Mouse (Mus musculus) intestine, embryonic 16.5 days (tissue): ENCODE measurements around the gene Serp1. TPM values are rescaled to one million over a fixed set of nuclear protein-coding genes. Genes with fewer than 3 reads are reported as not detected.

Source experiments
- ATAC-seq: fragments of 200-750 bp; cut with Nextera tagmentation; 2 replicates; pipeline ENCODE4 v1.8.0; 2017; ENCODE audit warnings: moderate TSS enrichment, moderate library complexity
- H3K27ac ChIP-seq: fragments of 300-500 bp; sonication (generic); 2 replicates; pipeline ENCODE4 v1.5.1; 2014; ENCODE audit warnings: mild to moderate bottlenecking, low read length
- H3K27me3 ChIP-seq: fragments of 300-500 bp; sonication (generic); replicated peaks from 2 replicates; pipeline ENCODE4 v1.6.1; 2014; ENCODE audit warnings: low read length, control low read depth, mixed read lengths; ENCODE audit not compliant: control insufficient read depth, insufficient read depth
- H3K36me3 ChIP-seq: fragments of 300-500 bp; sonication (generic); 2 replicates; pipeline ENCODE4 v1.6.1; 2014; ENCODE audit warnings: low read length, control low read depth; ENCODE audit not compliant: control insufficient read depth, insufficient read depth
- H3K4me1 ChIP-seq: fragments of 300-500 bp; sonication (generic); 2 replicates; pipeline ENCODE4 v1.6.1; 2014; ENCODE audit warnings: low read length, control low read depth, mixed read lengths; ENCODE audit not compliant: control insufficient read depth, insufficient read depth
- H3K4me2 ChIP-seq: fragments of 300-500 bp; sonication (generic); 2 replicates; pipeline ENCODE4 v1.6.1; 2014; ENCODE audit warnings: low read depth, low read length, control low read depth
- H3K4me3 ChIP-seq: fragments of 300-500 bp; sonication (generic); 2 replicates; pipeline ENCODE4 v1.5.1; 2014; ENCODE audit warnings: mild to moderate bottlenecking, low read length
- H3K9ac ChIP-seq: fragments of 300-500 bp; sonication (generic); 2 replicates; pipeline ENCODE4 v1.6.1; 2014; ENCODE audit warnings: low read depth, low read length
- H3K9me3 ChIP-seq: fragments of 300-500 bp; sonication (generic); 2 replicates; pipeline ENCODE4 v1.6.1; 2016; ENCODE audit warnings: low read length, control low read depth; ENCODE audit not compliant: control insufficient read depth
- WGBS: fragments of 180-500 bp; shearing (Covaris S2); extraction: QIAGEN DNeasy Blood & Tissue Kit; methylation state at CpG from one replicate; pipeline ENCODE4 v1.1.7; 2014; 5-methylcytosine and 5-hydroxymethylcytosine counted together
- polyA plus RNA-seq: library from polyadenylated mRNA; unstranded; fragments of >200 nt; fragmentation: Nextera tagmentation; extraction: Ambion mirVana; gene quantifications from 2 replicates; pipeline ENCODE4 v1.2.1, GENCODE M21; 2015

Gene Serp1
- 198 and 212 TPM in 2 replicates for polyA plus RNA-seq

GRCm38 (mm10) chr3:58525652-58526407, at the start of gene Serp1, which contains the start of gene Eif2a:
TSS of gene Serp1 (minus strand) at chr3:58525892.
TSS of gene Eif2a (plus strand) at chr3:58525821.
- Histone ChIP-seq H3K27me3 (no peaks in the 10 kb centered on the region), H3K36me3 (peaks cover 3% of the 10 kb centered on the region; the same call in 1 of the 2 replicates), H3K4me3 (peak within 1 kb of the TSS; percentile 98), H3K4me2 (peak within 1 kb of the TSS; percentile 74), H3K27ac (peak within 1 kb of the TSS; percentile 94), H3K4me1 (no peaks in the 10 kb centered on the region), H3K9ac (peak within 1 kb of the TSS; percentile 99), H3K9me3 (no peaks in the 10 kb centered on the region)
- WGBS, result under 1% methylated on average over 57 of the region's 57 CpGs
- peak; percentile 99 for ATAC-seq

DNA sequence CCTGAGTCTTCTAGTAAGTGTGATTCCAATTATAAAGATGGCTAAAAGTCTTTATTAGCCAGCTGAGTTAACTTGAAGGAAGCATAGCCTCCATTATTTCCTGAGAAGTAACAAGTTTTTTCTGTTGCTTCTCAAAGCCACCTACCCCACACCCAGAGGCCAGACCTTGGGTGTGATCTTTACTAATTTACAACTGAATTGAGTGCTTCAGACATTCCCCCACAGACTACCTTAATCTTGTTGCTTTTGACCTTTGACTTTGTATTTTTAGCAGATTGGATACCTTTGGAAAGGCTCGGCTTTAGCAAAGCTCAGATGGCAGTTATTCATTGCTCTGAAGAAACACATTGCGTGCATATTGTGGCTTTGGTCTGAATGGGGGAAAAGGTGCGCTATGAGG, 45.1 kb upstream of the Serp1 start:
- no peaks in the 10 kb centered on the region for H3K36me3 ChIP-seq
- H3K27me3 ChIP-seq, result no peaks in the 10 kb centered on the region
- no peak overlapping the region for H3K4me2 ChIP-seq
- 80% methylated on average over 3 of the region's 3 CpGs for WGBS
- no peak for ATAC-seq
- H3K4me1 ChIP-seq, result no peaks in the 10 kb centered on the region
- H3K27ac ChIP-seq, result no peak overlapping the region
- no peak overlapping the region for H3K9ac ChIP-seq
- no peak overlapping the region for H3K4me3 ChIP-seq
- no peaks in the 10 kb centered on the region for H3K9me3 ChIP-seq

DNA sequence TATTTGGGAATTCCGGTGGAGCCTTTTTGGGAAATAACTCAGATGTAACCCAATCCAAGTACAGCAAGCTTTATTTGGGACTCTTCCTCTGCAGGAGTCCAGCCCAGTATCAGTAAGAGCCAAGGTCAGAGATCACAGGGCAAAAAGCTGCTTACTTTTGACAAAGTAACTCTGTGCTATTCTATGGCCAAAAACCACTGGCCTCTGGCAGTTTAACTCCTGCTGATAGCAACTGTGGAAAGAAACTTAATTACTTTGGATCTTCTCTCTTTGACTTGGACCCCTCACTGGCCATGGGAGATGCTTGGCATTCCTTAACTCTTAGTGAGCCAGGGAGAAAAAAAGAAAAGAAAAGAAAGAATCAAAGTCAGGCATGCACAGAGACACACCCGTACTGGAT, 35.7 kb upstream of the Serp1 start:
- no peak for ATAC-seq
- Histone ChIP-seq H3K4me2 (no peak overlapping the region), H3K27ac (no peak overlapping the region), H3K4me1 (no peaks in the 10 kb centered on the region), H3K9me3 (no peaks in the 10 kb centered on the region), H3K27me3 (no peaks in the 10 kb centered on the region), H3K4me3 (no peak overlapping the region), H3K9ac (no peak overlapping the region), H3K36me3 (peaks cover 3% of the 10 kb centered on the region; the same call in 1 of the 2 replicates)
- WGBS, result 56% methylated on average over 2 of the region's 2 CpGs

- 49% methylated on average over 2 of the region's 2 CpGs for WGBS
- no peak for ATAC-seq
Observed at GRCm38 (mm10) chr3:58559887-58560286, 34.2 kb upstream of the Serp1 start.

DNA sequence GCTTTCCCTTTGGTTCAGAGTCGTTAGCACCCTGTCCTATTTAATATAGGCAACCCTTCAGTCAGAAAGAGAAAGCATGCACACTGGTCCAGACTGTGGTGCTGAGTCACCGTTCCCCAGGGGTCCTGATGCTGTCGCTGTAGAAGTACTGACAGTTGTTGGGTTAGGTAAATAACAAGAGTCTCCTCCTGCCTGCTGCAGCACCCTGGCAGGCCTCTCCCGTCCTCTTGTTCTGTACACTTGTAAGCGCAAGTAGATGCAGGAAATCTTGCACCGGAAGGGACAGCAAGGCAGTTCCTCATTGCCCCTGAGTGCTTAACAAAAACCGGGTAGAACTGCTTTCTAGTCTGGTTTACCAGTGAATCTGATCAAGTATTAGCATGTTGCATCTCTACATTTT, 31.0 kb upstream of the Serp1 start:
- Histone ChIP-seq H3K4me3 (no peak overlapping the region), H3K36me3 (peaks cover 4% of the 10 kb centered on the region; the same call in 1 of the 2 replicates)

More at GRCm38 (mm10) chr3:58559887-58560286, 34.2 kb upstream of the Serp1 start:
- no peaks in the 10 kb centered on the region for H3K9me3 ChIP-seq
- peaks cover 4% of the 10 kb centered on the region; the same call in 1 of the 2 replicates for H3K36me3 ChIP-seq
- H3K27ac ChIP-seq, result no peak overlapping the region
- H3K9ac ChIP-seq, result no peak overlapping the region
- no peaks in the 10 kb centered on the region for H3K4me1 ChIP-seq
- no peaks in the 10 kb centered on the region for H3K27me3 ChIP-seq
- no peak overlapping the region for H3K4me2 ChIP-seq
- no peak overlapping the region for H3K4me3 ChIP-seq

DNA sequence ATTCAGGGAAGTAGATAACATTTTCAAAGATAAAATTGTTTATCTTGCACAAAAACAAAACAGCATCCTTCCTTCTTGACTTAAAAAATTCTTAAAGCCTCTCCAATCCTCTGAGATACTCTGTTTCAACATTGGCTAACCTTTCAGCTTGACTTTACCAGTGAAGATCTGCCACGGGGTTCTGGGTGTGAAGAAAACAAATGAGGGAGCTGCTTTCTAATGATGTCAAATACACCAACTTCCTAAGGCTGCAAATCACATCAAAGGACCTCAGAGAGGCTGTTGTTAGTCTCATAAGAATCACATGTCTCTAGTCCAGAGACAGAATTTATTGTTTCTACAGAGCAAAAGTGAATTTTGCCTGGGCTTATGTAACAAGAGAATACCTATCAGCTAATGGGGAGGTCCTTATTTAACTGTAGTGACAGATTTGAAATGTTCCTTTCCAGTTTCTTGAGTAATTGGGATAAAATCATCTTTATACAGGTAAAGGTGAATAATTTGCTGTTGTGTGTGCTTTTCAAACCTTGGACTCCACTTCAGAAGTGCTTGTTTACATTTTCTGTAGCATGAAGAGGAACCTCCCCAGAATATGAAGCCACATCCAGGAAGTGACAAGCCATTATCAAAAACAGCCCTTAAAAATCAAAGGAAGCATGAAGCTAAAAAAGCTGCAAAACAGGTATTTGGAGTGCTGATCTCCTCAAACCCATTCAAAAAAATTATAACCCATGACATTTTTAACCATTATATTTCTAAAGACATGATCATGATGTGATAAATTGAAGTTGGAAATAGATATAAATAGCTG, 26.5 kb upstream of the Serp1 start:
- H3K9me3 ChIP-seq, result no peaks in the 10 kb centered on the region
- 84% methylated on average over 1 of the region's 1 CpGs for WGBS
- H3K27ac ChIP-seq, result no peak overlapping the region
- H3K4me2 ChIP-seq, result no peak overlapping the region
- no peaks in the 10 kb centered on the region for H3K27me3 ChIP-seq
- no peak overlapping the region for H3K4me3 ChIP-seq
- H3K9ac ChIP-seq, result no peak overlapping the region
- H3K4me1 ChIP-seq, result no peaks in the 10 kb centered on the region
- peaks cover 10% of the 10 kb centered on the region; the same call in 1 of the 2 replicates for H3K36me3 ChIP-seq
- ATAC-seq, result no peak

More for the DNA sequence above, 31.0 kb upstream of the Serp1 start:
- H3K4me2 ChIP-seq, result no peak overlapping the region
- H3K27me3 ChIP-seq, result no peaks in the 10 kb centered on the region
- no peak for ATAC-seq
- no peaks in the 10 kb centered on the region for H3K9me3 ChIP-seq
- WGBS, result 84% methylated on average over 7 of the region's 7 CpGs
- H3K4me1 ChIP-seq, result no peaks in the 10 kb centered on the region
- no peak overlapping the region for H3K27ac ChIP-seq
- H3K9ac ChIP-seq, result no peak overlapping the region

DNA sequence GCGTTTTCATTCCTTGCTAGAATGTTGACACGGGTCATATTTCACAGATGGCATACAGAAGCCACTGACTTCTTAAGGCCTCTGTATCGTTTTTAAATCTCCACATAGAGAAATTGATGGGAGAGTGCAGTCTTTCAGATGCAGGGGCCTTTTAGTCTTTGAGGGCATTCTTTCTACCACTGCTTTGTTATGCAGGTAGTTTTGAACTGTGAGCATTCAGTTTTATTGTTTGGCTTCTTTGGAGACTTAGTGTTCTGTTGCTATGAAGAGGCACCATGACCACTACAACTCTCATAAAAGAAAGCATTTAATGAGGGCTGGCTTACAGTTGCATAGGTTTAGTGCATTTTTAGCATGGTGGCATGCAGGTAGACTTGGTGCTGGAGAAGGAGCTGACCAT, 10.9 kb upstream of the Serp1 start:
- Histone ChIP-seq H3K9ac (no peak overlapping the region), H3K27me3 (no peaks in the 10 kb centered on the region), H3K4me2 (no peak overlapping the region), H3K4me1 (no peaks in the 10 kb centered on the region), H3K36me3 (peaks cover 4% of the 10 kb centered on the region), H3K4me3 (no peak overlapping the region), H3K27ac (no peak overlapping the region), H3K9me3 (no peaks in the 10 kb centered on the region)
- 92% methylated on average over 3 of the region's 3 CpGs for WGBS
- ATAC-seq, result no peak

DNA sequence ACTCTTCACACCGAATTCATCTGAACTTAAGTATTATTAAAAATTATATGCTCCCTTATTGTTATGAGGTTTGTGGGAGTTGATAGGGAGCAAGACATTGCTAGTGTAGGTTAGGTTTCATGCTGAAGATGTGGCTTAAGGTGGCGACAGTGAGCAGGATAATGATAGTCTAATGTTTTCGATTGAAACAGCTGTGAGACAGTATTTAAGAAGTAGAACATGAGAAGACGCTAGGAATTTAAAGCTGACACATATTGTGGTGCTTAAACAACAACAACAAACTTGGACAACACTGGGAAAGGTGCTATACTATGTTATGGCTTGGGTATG, 681 bp upstream of the Serp1 start:
- 7% methylated on average over 4 of the region's 4 CpGs for WGBS
- H3K4me3 ChIP-seq, result peak overlapping the region; percentile 98
- H3K4me1 ChIP-seq, result no peaks in the 10 kb centered on the region
- H3K9ac ChIP-seq, result peak overlapping the region; percentile 64
- H3K9me3 ChIP-seq, result no peaks in the 10 kb centered on the region
- H3K27ac ChIP-seq, result peak overlapping the region; percentile 51; the same call in 1 of the 2 replicates
- H3K4me2 ChIP-seq, result peak overlapping the region; percentile 74
- no peak for ATAC-seq
- H3K27me3 ChIP-seq, result no peaks in the 10 kb centered on the region
- peaks cover 1% of the 10 kb centered on the region; the same call in 1 of the 2 replicates for H3K36me3 ChIP-seq

DNA sequence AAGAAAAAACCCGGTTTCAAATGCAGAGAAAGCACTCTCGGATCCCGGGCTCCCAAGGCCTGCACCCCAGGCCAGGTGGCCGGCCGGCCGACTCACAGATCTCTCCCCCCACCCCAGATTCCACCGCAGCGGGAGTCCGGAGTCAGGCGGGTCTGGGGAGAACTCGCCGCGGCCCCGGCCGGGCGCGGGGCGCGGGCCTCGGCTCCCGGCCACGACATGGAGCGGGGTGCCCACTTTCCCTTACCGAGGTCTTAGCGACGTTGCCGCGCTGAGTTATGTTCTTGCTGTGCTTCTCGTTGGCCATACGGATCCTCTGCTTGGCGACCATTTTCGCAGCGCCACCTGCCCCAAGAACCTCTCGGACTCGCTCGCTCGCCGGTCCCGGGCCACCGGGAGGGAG, 526 bp downstream of the Serp1 start:
- under 1% methylated on average over 40 of the region's 40 CpGs for WGBS
- H3K36me3 ChIP-seq, result peaks cover 3% of the 10 kb centered on the region
- ATAC-seq, result peak; percentile 47
- H3K9me3 ChIP-seq, result no peaks in the 10 kb centered on the region
- H3K4me2 ChIP-seq, result peak overlapping the region; percentile 45
- H3K4me1 ChIP-seq, result no peaks in the 10 kb centered on the region
- peak overlapping the region; percentile 94 for H3K27ac ChIP-seq
- H3K4me3 ChIP-seq, result peak overlapping the region; percentile 98
- no peaks in the 10 kb centered on the region for H3K27me3 ChIP-seq
- peak overlapping the region; percentile 99 for H3K9ac ChIP-seq
